Mouse (Mus musculus): ENCODE measurements around the gene Gm20388.

DNA sequence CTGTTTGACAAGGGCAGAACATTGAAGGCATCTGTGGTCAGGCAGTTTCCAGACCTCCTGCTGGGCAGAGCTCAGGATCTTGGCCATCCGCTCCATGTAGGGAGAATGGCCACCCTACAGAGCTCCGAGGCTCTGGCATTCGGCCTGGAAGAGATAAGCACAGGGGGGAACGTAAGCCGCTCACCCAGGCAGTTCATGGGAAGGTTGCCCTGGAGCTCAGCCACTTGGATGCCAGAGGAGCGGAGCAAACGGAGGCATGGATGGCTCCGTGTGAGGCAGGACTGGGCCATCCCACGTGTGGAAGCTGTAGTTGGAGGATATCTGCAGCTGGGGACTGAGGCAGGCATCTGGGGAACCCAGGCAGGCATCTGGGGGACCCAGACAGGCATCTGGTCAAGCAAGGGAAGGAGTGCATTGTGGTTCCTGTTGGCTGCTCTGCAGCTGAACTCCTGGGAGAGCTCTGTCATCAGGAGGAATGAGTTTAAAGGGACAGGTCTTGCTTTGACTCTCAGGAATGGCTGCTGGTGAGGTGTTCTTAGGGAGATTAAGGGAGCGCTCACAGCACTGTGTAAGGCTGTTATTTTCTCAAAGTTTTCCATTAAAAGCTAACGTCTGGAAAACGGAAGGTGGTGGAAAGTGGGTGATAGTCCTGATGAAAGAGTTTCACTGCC is 4406.0 kb downstream of the Gm20388 start:
- no peak for TF ChIP-seq CTCF (IDR thresholded peaks at IDR 0.05; ENCODE audit: control insufficient read depth, insufficient read depth, low read length)
- TF ChIP-seq POLR2A (IDR thresholded peaks at IDR 0.05; ENCODE audit: borderline replicate concordance, control insufficient read depth, low read depth, low read length): no peak

All from bone marrow, adult 2 months (tissue).